Mouse (Mus musculus): ENCODE results near the gene Nrxn2. TPM values are rescaled to one million over a fixed set of nuclear protein-coding genes. Genes with fewer than 3 reads are reported as not detected.

Nrxn2 gene
- polyA plus RNA-seq, 1 experiment from 2014 or later: 0.97 TPM

DNA sequence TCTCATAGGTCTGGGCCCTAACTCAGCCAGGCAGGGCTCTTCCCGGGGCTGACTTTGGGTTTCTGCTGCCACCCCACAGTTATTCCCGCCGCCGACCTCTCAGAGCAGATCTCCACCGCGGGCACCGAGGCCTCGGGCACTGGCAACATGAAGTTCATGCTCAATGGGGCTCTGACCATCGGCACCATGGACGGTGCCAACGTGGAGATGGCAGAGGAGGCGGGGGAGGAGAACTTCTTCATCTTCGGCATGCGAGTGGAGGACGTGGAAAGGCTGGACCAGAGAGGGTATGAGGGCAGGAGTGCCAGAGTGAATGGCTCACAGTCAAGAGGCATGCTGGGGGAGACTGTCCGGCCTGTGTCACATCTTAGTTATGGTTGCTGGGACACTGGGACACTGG, 24.9 kb upstream of the Nrxn2 start:
- Histone ChIP-seq H3K4me1 (peaks cover 13% of the 10 kb centered on the region; the same call in 1 of the 2 replicates), H3K9ac (no peak overlapping the region), H3K9me3 (no peaks in the 10 kb centered on the region), H3K4me3 (no peak overlapping the region), H3K27ac (no peak overlapping the region), H3K27me3 (no peaks in the 10 kb centered on the region; the same call in 1 of the 2 replicates), H3K4me2 (no peak overlapping the region), H3K36me3 (no peaks in the 10 kb centered on the region)
- 85% methylated on average over 16 of the region's 16 CpGs for WGBS
- no peak for ATAC-seq (ENCODE audit: borderline replicate concordance, extremely low read depth, low FRiP score, low TSS enrichment)

- H3K27me3 ChIP-seq: peaks cover 15% of the 10 kb centered on the region
- no peak overlapping the region for H3K4me2 ChIP-seq
- H3K27ac ChIP-seq: no peak overlapping the region
- no peak for ATAC-seq (ENCODE audit: borderline replicate concordance, extremely low read depth, low FRiP score, low TSS enrichment)
- H3K4me3 ChIP-seq: no peak overlapping the region
- WGBS: 86% methylated on average over 5 of the region's 5 CpGs
- H3K9ac ChIP-seq: no peak overlapping the region
- no peaks in the 10 kb centered on the region for H3K36me3 ChIP-seq
- peaks cover 26% of the 10 kb centered on the region for H3K4me1 ChIP-seq
- no peaks in the 10 kb centered on the region for H3K9me3 ChIP-seq
These were observed 22.3 kb upstream of the Nrxn2 start for GRCm38 (mm10) chr19:6396237-6396636.

- 78% methylated on average over 22 of the region's 22 CpGs for WGBS
- no peak for ATAC-seq (ENCODE audit: borderline replicate concordance, extremely low read depth, low FRiP score, low TSS enrichment)
- no peak overlapping the region for H3K27ac ChIP-seq
These were observed 20.8 kb upstream of the Nrxn2 start for GRCm38 (mm10) chr19:6397582-6398249.

DNA sequence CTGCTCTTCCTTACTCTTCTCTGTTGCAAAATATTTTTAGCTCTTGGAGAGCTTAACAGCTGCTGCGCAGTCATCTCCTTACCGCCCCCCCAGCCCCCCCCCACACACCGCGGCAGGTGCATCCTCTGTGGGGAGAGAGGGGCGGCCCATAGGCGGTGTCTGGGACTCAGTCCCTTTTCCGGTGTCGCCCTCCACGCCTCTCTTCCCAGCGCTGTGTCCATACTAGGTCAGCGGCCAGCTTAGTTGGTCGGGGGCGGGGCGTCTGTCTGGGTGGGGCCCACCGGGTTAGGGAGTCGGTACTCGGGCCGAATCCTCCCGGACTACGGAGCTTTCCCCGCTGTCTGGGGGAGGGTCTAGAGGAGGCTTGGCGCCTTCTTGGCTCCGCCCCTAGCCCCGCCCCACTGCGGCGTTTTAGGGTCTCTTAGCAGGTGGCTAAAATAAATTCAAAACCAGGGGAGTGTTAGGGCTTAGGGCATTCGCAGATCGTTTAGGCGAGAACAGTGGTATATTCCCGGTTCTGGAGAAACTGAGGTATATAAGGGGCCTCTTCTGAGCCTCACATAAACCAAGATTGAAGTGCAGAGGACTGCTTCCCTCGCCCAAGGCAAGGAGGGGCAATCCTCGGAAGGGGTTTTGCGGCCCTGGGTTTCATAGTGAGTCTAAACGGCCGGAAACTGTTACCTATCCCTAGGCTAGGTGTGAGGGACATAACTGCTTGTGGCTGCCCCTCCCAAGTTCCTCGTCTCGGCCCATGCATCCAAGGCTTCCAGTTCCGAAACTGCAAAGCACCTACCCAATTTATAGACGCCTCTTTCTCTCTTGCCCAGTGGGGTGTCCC, 19.9 kb upstream of the Nrxn2 start:
- Histone ChIP-seq H3K9ac (peak overlapping the region; percentile 54), H3K27me3 (peaks cover 33% of the 10 kb centered on the region), H3K9me3 (no peaks in the 10 kb centered on the region), H3K4me3 (peak overlapping the region; percentile 71), H3K4me1 (peaks cover 37% of the 10 kb centered on the region), H3K27ac (peak overlapping the region; percentile 64), H3K4me2 (peak overlapping the region; percentile 100), H3K36me3 (no peaks in the 10 kb centered on the region)
- peak; percentile 55 for ATAC-seq (ENCODE audit: borderline replicate concordance, extremely low read depth, low FRiP score, low TSS enrichment)
- WGBS: 1% methylated on average over 39 of the region's 39 CpGs

More at GRCm38 (mm10) chr19:6397582-6398249, 20.8 kb upstream of the Nrxn2 start:
- peaks cover 37% of the 10 kb centered on the region for H3K4me1 ChIP-seq
- peaks cover 29% of the 10 kb centered on the region for H3K27me3 ChIP-seq
- H3K4me3 ChIP-seq: no peak overlapping the region
- H3K9me3 ChIP-seq: no peaks in the 10 kb centered on the region
- no peaks in the 10 kb centered on the region for H3K36me3 ChIP-seq
- H3K9ac ChIP-seq: no peak overlapping the region
- peak overlapping the region; percentile 100; the same call in 1 of the 2 replicates for H3K4me2 ChIP-seq

GRCm38 (mm10) chr19:6399285-6400095, 19.0 kb upstream of the Nrxn2 start, which contains the start of gene Rasgrp2:
Gene Rasgrp2, plus strand, starts transcription at chr19:6399340.
- Histone ChIP-seq H3K36me3 (no peaks in the 10 kb centered on the region), H3K27ac (peak within 1 kb of the TSS; percentile 64), H3K4me1 (peaks cover 37% of the 10 kb centered on the region), H3K4me3 (peak within 1 kb of the TSS; percentile 71), H3K27me3 (peaks cover 33% of the 10 kb centered on the region), H3K4me2 (peak within 1 kb of the TSS; percentile 100), H3K9ac (peak within 1 kb of the TSS; percentile 54), H3K9me3 (no peaks in the 10 kb centered on the region)
- ATAC-seq (ENCODE audit: borderline replicate concordance, extremely low read depth, low FRiP score, low TSS enrichment): 0 out of 2 replicates have a peak, but pooled peaks have one; percentile 13
- WGBS: 1% methylated on average over 79 of the region's 87 CpGs

- H3K27ac ChIP-seq: no peak overlapping the region
These were observed 18.1 kb upstream of the Nrxn2 start for GRCm38 (mm10) chr19:6400096-6401086.

DNA sequence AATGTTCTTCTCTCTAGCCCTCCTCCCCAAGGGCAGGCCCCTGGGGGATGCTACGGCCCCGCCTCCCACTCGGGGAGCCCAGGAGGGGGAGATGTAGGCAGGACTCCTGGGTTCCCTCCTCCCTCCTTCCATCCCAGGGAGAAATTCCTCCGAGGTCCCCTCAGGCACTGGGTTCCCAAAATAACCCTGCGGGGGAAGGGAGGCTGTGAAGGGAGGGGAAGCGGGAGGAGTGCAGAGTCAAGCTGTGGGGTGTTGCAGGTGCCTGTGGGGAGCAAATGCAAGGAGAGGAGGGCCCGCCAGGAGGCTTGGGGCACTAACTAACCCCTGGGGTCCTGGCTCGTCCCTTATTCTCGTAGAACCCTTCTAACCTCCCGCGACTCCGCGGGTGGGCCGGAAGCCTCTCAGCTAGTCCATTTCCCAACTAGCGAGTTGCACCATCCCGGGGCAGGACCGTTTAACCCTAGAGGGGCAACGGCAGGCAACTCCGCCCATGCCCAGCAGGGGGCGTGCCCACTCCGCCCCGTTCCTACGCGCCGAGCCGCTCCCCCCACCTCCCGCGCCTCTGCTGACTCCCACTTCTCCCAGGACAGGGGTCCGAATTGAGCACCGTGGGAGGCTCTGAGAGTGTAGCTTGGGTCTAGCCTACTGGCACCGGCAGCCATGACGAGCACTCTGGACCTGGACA, 17.3 kb upstream of the Nrxn2 start:
- H3K9ac ChIP-seq: peak overlapping the region; percentile 46
- no peaks in the 10 kb centered on the region for H3K36me3 ChIP-seq
- peaks cover 37% of the 10 kb centered on the region for H3K4me1 ChIP-seq
- H3K9me3 ChIP-seq: no peaks in the 10 kb centered on the region
- WGBS: under 1% methylated on average over 32 of the region's 32 CpGs
- H3K27ac ChIP-seq: peak overlapping the region; percentile 67
- H3K4me2 ChIP-seq: peak overlapping the region; percentile 100
- H3K4me3 ChIP-seq: peak overlapping the region; percentile 71
- peaks cover 33% of the 10 kb centered on the region for H3K27me3 ChIP-seq
- peak; percentile 41 for ATAC-seq (ENCODE audit: borderline replicate concordance, extremely low read depth, low FRiP score, low TSS enrichment)

More at GRCm38 (mm10) chr19:6400096-6401086, 18.1 kb upstream of the Nrxn2 start:
- H3K36me3 ChIP-seq: no peaks in the 10 kb centered on the region
- WGBS: 2% methylated on average over 29 of the region's 29 CpGs
- H3K4me3 ChIP-seq: peak overlapping the region; percentile 71
- no peak for ATAC-seq (ENCODE audit: borderline replicate concordance, extremely low read depth, low FRiP score, low TSS enrichment)
- H3K9ac ChIP-seq: peak overlapping the region; percentile 54
- no peaks in the 10 kb centered on the region for H3K9me3 ChIP-seq
- H3K27me3 ChIP-seq: peaks cover 33% of the 10 kb centered on the region
- H3K4me2 ChIP-seq: peak overlapping the region; percentile 100
- H3K4me1 ChIP-seq: peaks cover 37% of the 10 kb centered on the region

- peak overlapping the region; percentile 54; the same call in 1 of the 2 replicates for H3K27ac ChIP-seq
- H3K4me1 ChIP-seq: peaks cover 37% of the 10 kb centered on the region
- no peaks in the 10 kb centered on the region for H3K9me3 ChIP-seq
- H3K9ac ChIP-seq: peak overlapping the region; percentile 46
- WGBS: 7% methylated on average over 9 of the region's 9 CpGs
- H3K27me3 ChIP-seq: peaks cover 33% of the 10 kb centered on the region
- ATAC-seq (ENCODE audit: borderline replicate concordance, extremely low read depth, low FRiP score, low TSS enrichment): no peak
- peak overlapping the region; percentile 71 for H3K4me3 ChIP-seq
- H3K36me3 ChIP-seq: no peaks in the 10 kb centered on the region
- H3K4me2 ChIP-seq: peak overlapping the region; percentile 100
These were observed 16.6 kb upstream of the Nrxn2 start for GRCm38 (mm10) chr19:6401951-6402350.

- Histone ChIP-seq H3K9ac (no peak overlapping the region), H3K4me2 (no peak overlapping the region), H3K4me1 (peaks cover 32% of the 10 kb centered on the region), H3K4me3 (no peak overlapping the region), H3K9me3 (no peaks in the 10 kb centered on the region), H3K36me3 (no peaks in the 10 kb centered on the region), H3K27ac (no peak overlapping the region), H3K27me3 (peaks cover 33% of the 10 kb centered on the region)
- ATAC-seq (ENCODE audit: borderline replicate concordance, extremely low read depth, low FRiP score, low TSS enrichment): no peak
- 81% methylated on average over 10 of the region's 10 CpGs for WGBS
These were observed 14.7 kb upstream of the Nrxn2 start for GRCm38 (mm10) chr19:6403869-6404268.

- ATAC-seq (ENCODE audit: borderline replicate concordance, extremely low read depth, low FRiP score, low TSS enrichment): no peak
- H3K4me3 ChIP-seq: no peak overlapping the region
- WGBS: 68% methylated on average over 10 of the region's 10 CpGs
- H3K4me1 ChIP-seq: peaks cover 19% of the 10 kb centered on the region
- H3K27ac ChIP-seq: no peak overlapping the region
- no peak overlapping the region for H3K9ac ChIP-seq
- no peaks in the 10 kb centered on the region for H3K9me3 ChIP-seq
- no peak overlapping the region for H3K4me2 ChIP-seq
- H3K36me3 ChIP-seq: no peaks in the 10 kb centered on the region
- peaks cover 26% of the 10 kb centered on the region for H3K27me3 ChIP-seq
These were observed 13.1 kb upstream of the Nrxn2 start for GRCm38 (mm10) chr19:6405433-6405832.
